Mouse (Mus musculus) myocyte (in vitro differentiated cells): ENCODE data around the gene Mptx2. TPM values are rescaled to one million over a fixed set of nuclear protein-coding genes. Genes with fewer than 3 reads are reported as not detected.
"Not testable (repeated sequence)": the region's sequence is repeated elsewhere in the genome, so short reads cannot be mapped to it uniquely, and the experiment has no call there.

Experiments used
- H3K27me3 ChIP-seq: one replicate; pipeline ENCODE4 v1.6.1; 2011; ENCODE audit not compliant: control insufficient read depth, insufficient read depth, insufficient read length
- H3K36me3 ChIP-seq: one replicate; pipeline ENCODE4 v1.6.1; 2011; ENCODE audit not compliant: control insufficient read depth, insufficient read depth
- H3K4me2 ChIP-seq: one replicate; pipeline ENCODE4 v1.6.1; 2011; ENCODE audit warnings: low read depth, control low read depth
- H3K4me3 ChIP-seq: one replicate; pipeline ENCODE4 v1.5.1; 2011; ENCODE audit warnings: mild to moderate bottlenecking, control low read depth, moderate library complexity
- H3K79me2 ChIP-seq: one replicate; pipeline ENCODE4 v1.6.1; 2011; ENCODE audit not compliant: control insufficient read depth, insufficient read depth
- H3ac ChIP-seq: one replicate; pipeline ENCODE4 v1.6.1; 2011; ENCODE audit not compliant: control insufficient read depth, insufficient read length
- CEBPB ChIP-seq: IDR thresholded peaks from 2 replicates; pipeline ENCODE4 v1.6.1; 2011; ENCODE audit warnings: mild to moderate bottlenecking, moderate library complexity; ENCODE audit not compliant: poor library complexity, insufficient read depth, severe bottlenecking
- E2F4 ChIP-seq: IDR thresholded peaks from one replicate; pipeline ENCODE4 v1.6.1; 2011; ENCODE audit warnings: mild to moderate bottlenecking, control low read depth, moderate library complexity; ENCODE audit not compliant: insufficient read depth
- MAX ChIP-seq: IDR thresholded peaks from one replicate; pipeline ENCODE4 v1.6.1; 2011; ENCODE audit warnings: low read depth, mild to moderate bottlenecking, control low read depth
- MYOD1 ChIP-seq, 3 experiments: IDR thresholded peaks; one replicate each; pipeline ENCODE4 v1.6.1; 2011; ENCODE audit warnings: control low read depth in 2 of 3, low read depth in 2 of 3, mild to moderate bottlenecking in 2 of 3, moderate library complexity in 1 of 3; ENCODE audit not compliant: insufficient read length in 2 of 3, control insufficient read depth in 1 of 3
- MYOG ChIP-seq, 3 experiments: IDR thresholded peaks; one replicate each; pipeline ENCODE4 v1.6.1; 2011; ENCODE audit warnings: control low read depth in 2 of 3, low read depth in 2 of 3, mild to moderate bottlenecking in 2 of 3; ENCODE audit not compliant: insufficient read length in 2 of 3, control insufficient read depth in 1 of 3, insufficient read depth in 1 of 3
- POLR2A ChIP-seq: IDR thresholded peaks from one replicate; pipeline ENCODE4 v1.6.1; 2011; ENCODE audit warnings: low read depth, mild to moderate bottlenecking, control low read depth, moderate library complexity; ENCODE audit not compliant: insufficient read length
- POLR2AphosphoS2 ChIP-seq: IDR thresholded peaks from one replicate; pipeline ENCODE4 v1.6.1; 2011; ENCODE audit warnings: low read depth, control low read depth; ENCODE audit not compliant: insufficient read length
- REST ChIP-seq: IDR thresholded peaks from one replicate; pipeline ENCODE4 v1.6.1; 2011; ENCODE audit warnings: mild to moderate bottlenecking, control low read depth, moderate library complexity; ENCODE audit not compliant: insufficient read depth, insufficient read length
- SRF ChIP-seq: IDR thresholded peaks from one replicate; pipeline ENCODE4 v1.6.1; 2011; ENCODE audit warnings: low read depth; ENCODE audit not compliant: control insufficient read depth, insufficient read length
- TCF12 ChIP-seq: IDR thresholded peaks from one replicate; pipeline ENCODE4 v1.6.1; 2011; ENCODE audit warnings: mild to moderate bottlenecking, control low read depth; ENCODE audit not compliant: poor library complexity, insufficient read depth, severe bottlenecking
- TCF3 ChIP-seq: IDR thresholded peaks from one replicate; pipeline ENCODE4 v1.6.1; 2011; ENCODE audit warnings: low read depth, control low read depth; ENCODE audit not compliant: insufficient read length
- USF1 ChIP-seq: IDR thresholded peaks from one replicate; pipeline ENCODE4 v1.6.1; 2011; ENCODE audit warnings: low read depth, mild to moderate bottlenecking, control low read depth, moderate library complexity
- polyA plus RNA-seq: library from polyadenylated mRNA; unstranded; fragments of >200 nt; fragmentation: generic; extraction: Trizol; gene quantifications from one replicate; pipeline ENCODE4 v1.2.1, GENCODE M21; 2012; ENCODE audit warnings: missing spikeins

Mptx2 gene
- polyA plus RNA-seq, 1 experiment, result not detected

DNA sequence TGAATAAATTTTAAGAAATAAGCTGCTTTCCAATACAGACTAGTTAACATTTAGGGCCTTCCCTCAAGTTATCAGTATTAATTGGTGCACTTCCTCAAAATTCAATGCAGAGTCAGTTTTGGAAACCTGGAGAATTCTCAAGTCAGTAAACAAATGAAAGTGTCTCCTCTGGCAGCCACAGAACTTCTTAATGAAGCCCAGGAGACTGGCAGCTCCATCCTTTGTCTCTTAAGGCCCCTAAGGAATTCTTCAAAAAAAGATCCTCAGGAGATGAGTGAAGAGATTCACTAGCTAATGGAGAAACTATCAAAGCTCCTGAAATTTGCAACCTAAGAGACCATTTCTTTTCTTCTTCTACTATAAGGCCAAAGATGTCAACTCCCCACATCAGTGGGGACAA is 11.9 kb downstream of the Mptx2 start, which contains the start of gene Olfr418:
TSS of gene Olfr418 (plus strand) at position 301 of the 400 bp plus-strand sequence.
- Histone ChIP-seq H3ac (no peak within 1 kb of the TSS), H3K27me3 (no peaks in the 10 kb centered on the region), H3K36me3 (no peaks in the 10 kb centered on the region), H3K4me3 (no peak within 1 kb of the TSS), H3K79me2 (no peaks in the 10 kb centered on the region), H3K4me2 (no peak within 1 kb of the TSS)
- TF ChIP-seq MAX, result no peak
- TF ChIP-seq SRF, result no peak
- TF ChIP-seq MYOD1 (IDR thresholded peaks at IDR 0.05; ENCODE audit: control insufficient read depth in 1 of 3, insufficient read length in 2 of 3, low read depth in 2 of 3), result no peak
- TF ChIP-seq E2F4, result no peak
- TF ChIP-seq MYOG (IDR thresholded peaks at IDR 0.05; ENCODE audit: control insufficient read depth in 1 of 3, insufficient read depth in 1 of 3, insufficient read length in 2 of 3, low read depth in 2 of 3), result no peak
- no peak for TF ChIP-seq REST
- TF ChIP-seq USF1, result no peak
- TF ChIP-seq POLR2AphosphoS2, result no peak
- TF ChIP-seq TCF3, result no peak
- TF ChIP-seq POLR2A, result no peak
- no peak for TF ChIP-seq CEBPB
- no peak for TF ChIP-seq TCF12

DNA sequence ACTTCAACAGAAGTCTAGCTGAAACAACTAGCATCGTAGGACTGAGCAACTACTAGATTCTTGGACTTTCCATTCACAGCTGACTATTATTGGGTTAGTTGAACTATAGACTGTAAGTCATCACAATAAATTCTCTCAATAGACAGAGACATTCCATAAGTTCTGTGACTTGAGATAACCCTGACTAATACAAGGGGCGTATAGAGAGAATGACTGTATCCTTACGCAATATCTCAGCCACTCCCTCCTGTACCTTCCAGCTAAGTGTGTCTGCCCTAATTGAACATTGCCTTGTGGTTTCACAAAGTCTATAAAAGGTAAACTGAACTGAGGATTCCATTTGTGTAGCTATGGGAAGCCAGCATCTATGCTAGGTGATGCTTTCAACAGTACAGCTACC is 27.7 kb downstream of the Mptx2 start:
- Histone ChIP-seq H3K4me3 (no peak overlapping the region), H3K79me2 (no peaks in the 10 kb centered on the region), H3ac (no peak overlapping the region), H3K27me3 (no peaks in the 10 kb centered on the region), H3K36me3 (no peaks in the 10 kb centered on the region), H3K4me2 (no peak overlapping the region)
- TF ChIP-seq MYOD1 (IDR thresholded peaks at IDR 0.05; ENCODE audit: control insufficient read depth in 1 of 3, insufficient read length in 2 of 3, low read depth in 2 of 3) (no peak), CEBPB (no peak), SRF (no peak), E2F4 (no peak), REST (no peak), POLR2A (no peak), TCF3 (no peak), POLR2AphosphoS2 (no peak), USF1 (no peak), MAX (no peak), MYOG (IDR thresholded peaks at IDR 0.05; ENCODE audit: control insufficient read depth in 1 of 3, insufficient read depth in 1 of 3, insufficient read length in 2 of 3, low read depth in 2 of 3) (no peak), TCF12 (no peak)

DNA sequence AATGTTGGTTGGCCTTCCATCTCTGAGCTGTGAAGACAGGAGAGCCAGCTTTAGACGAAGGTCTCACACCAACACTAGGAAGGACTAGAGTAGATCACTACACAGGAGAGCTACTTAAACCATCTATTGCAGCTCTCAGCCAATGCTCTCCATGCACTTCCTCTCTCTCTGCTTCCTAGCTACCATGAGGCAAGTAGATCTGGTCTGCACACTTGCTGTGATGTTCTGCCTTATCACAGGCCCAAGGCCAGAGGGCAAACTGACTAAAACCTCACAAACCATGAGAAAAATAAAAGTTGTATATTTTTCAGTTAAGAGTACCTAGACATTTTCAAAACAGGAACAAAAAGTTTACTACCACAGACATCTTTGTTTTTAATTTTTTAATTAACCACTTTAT is 40.6 kb downstream of the Mptx2 start:
- not testable (repeated sequence) for H3K27me3 ChIP-seq, H3K4me2 ChIP-seq, H3ac ChIP-seq, H3K4me3 ChIP-seq, H3K79me2 ChIP-seq, H3K36me3 ChIP-seq

DNA sequence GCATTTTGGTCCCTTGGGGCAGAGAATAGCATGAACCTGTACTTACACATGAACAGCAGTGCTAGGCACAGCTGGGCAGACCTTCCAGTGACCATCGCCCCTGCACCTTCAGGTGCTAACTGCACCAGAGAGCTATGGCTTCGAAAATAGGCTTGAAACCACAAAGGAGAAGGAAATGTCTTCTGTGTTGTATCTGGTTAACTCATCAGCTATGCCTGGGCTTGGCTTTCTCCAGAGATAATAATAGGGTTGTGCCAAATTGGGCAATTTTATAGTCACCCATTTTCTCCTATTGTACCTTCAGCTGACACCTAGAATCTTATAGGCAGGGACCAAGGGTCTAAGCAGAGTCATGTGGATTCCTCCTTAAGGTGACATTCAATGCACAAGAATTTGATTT is 50.5 kb downstream of the Mptx2 start, which contains the start of gene Fcer1a:
TSS of gene Fcer1a (minus strand) at position 134 of the 400 bp plus-strand sequence.
- no peaks in the 10 kb centered on the region for H3K27me3 ChIP-seq
- H3K79me2 ChIP-seq, result no peaks in the 10 kb centered on the region
- no peak within 1 kb of the TSS for H3ac ChIP-seq
- H3K4me2 ChIP-seq, result no peak within 1 kb of the TSS
- H3K36me3 ChIP-seq, result no peaks in the 10 kb centered on the region
- H3K4me3 ChIP-seq, result no peak within 1 kb of the TSS
- TF ChIP-seq POLR2A (no peak), MYOG (IDR thresholded peaks at IDR 0.05; ENCODE audit: control insufficient read depth in 1 of 3, insufficient read depth in 1 of 3, insufficient read length in 2 of 3, low read depth in 2 of 3) (no peak), SRF (no peak), E2F4 (no peak), TCF3 (no peak), POLR2AphosphoS2 (no peak), TCF12 (no peak)

Other genes with a start within 250 kb of the Mptx2 start
- gene Olfr1408, start 140.4 kb downstream of the Mptx2 start, polyA plus RNA-seq, result not detected
- not detected for gene Olfr1406, start 87.1 kb downstream of the Mptx2 start, polyA plus RNA-seq
- not detected for gene Olfr218, start 80.0 kb downstream of the Mptx2 start, polyA plus RNA-seq
- gene Olfr1404, start 65.4 kb downstream of the Mptx2 start, polyA plus RNA-seq, result not detected
- gene Fcer1a, start 50.6 kb downstream of the Mptx2 start, polyA plus RNA-seq, result not detected
- gene Olfr418, start 11.8 kb downstream of the Mptx2 start, polyA plus RNA-seq, result not detected
- not detected for gene Ackr1, start 56.0 kb upstream of the Mptx2 start, polyA plus RNA-seq
- 5.7 TPM for gene Aim2, start 73.1 kb upstream of the Mptx2 start, polyA plus RNA-seq
- 0.19 TPM for gene Cadm3, start 89.9 kb upstream of the Mptx2 start, polyA plus RNA-seq
- gene Ifi206, start 213.3 kb upstream of the Mptx2 start, polyA plus RNA-seq, result 0.01 TPM